Mouse (Mus musculus): ENCODE data around the gene 1600002K03Rik.

GRCm38 (mm10) chr10:80199440-80200008 lies 26.8 kb downstream of the 1600002K03Rik start:
- TF ChIP-seq CTCF (IDR thresholded peaks at IDR 0.05; ENCODE audit: borderline replicate concordance, insufficient read depth, low read length) (peak; percentile 79; the same call in 1 of the 2 replicates), POLR2A (IDR thresholded peaks at IDR 0.05; ENCODE audit: low read depth, low read length) (no peak)

Measured in embryonic fibroblast, embryonic 13.5 days (primary cell).